Mouse (Mus musculus): Measurements from ENCODE around the gene Il12rb2. TPM values are rescaled to one million over a fixed set of nuclear protein-coding genes. Genes with fewer than 3 reads are reported as not detected.

The Il12rb2 gene
- polyA plus RNA-seq, 1 experiment: 0.20 TPM

DNA sequence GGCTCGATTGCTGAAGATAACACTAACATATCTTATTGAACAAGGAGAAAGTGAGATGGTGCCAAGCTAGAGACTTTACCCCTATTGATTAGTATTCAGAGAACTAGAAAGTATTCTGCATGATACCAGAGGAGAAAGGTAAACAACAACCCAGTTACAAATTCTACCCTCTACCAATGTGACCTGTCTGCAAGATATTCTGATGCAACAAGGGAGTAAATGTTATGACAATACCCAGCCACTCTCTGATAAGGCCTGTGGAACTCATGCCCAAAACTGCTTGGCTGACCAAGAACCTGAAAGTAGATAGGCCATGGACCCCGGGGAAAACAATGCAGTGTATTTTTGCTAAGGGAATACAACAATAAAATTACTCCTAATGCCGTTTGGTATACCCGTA is 10.2 kb downstream of the Il12rb2 start:
- H3K4me1 ChIP-seq (ENCODE audit: control insufficient read depth, insufficient read depth, low read length): no peaks in the 10 kb centered on the region
- WGBS: 90% methylated on average over 4 of the region's 4 CpGs
- no peaks in the 10 kb centered on the region for H3K27me3 ChIP-seq (replicated peaks; ENCODE audit: control insufficient read depth, insufficient read depth, low read length)
- no peak for DNase-seq
- H3K36me3 ChIP-seq (ENCODE audit: control insufficient read depth, insufficient read depth, low read length): no peaks in the 10 kb centered on the region
- no peak overlapping the region for H3K27ac ChIP-seq (ENCODE audit: insufficient read depth, low read depth, low read length)
- TF ChIP-seq CTCF (conservative IDR thresholded peaks at IDR 0.05; ENCODE audit: insufficient read depth, insufficient read length, low read depth, low read length) (no peak), POLR2A (IDR thresholded peaks at IDR 0.05; ENCODE audit: low read depth, low read length) (no peak)
- H3K4me3 ChIP-seq (ENCODE audit: insufficient read depth, low read depth, low read length): no peak overlapping the region

DNA sequence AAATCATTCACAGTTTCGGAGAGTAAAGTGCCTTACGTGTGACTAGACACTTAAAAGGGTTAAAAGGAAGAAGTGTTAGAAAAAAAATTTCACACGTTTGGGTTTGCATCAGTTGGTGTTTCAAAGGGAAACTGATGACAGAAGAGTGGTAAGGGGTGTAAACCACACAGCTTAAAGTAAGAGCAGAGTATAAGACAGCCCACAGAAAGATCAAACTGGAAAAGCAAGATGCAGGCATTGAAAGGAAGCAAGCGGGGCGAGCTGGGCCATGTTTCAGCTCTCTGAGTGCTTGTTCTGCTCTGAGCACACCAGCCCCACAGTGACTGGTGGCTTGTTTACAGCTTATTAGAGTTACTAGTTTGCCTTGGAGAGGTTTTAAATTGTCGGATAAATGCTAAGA is 27.9 kb downstream of the Il12rb2 start:
- TF ChIP-seq POLR2A (IDR thresholded peaks at IDR 0.05; ENCODE audit: low read depth, low read length): no peak
- no peaks in the 10 kb centered on the region for H3K4me1 ChIP-seq (ENCODE audit: control insufficient read depth, insufficient read depth, low read length)
- H3K4me3 ChIP-seq (ENCODE audit: insufficient read depth, low read depth, low read length): no peak overlapping the region
- WGBS: 55% methylated on average over 6 of the region's 6 CpGs
- DNase-seq: no peak
- H3K27ac ChIP-seq (ENCODE audit: insufficient read depth, low read depth, low read length): no peak overlapping the region
- H3K27me3 ChIP-seq (replicated peaks; ENCODE audit: control insufficient read depth, insufficient read depth, low read length): no peaks in the 10 kb centered on the region
- H3K36me3 ChIP-seq (ENCODE audit: control insufficient read depth, insufficient read depth, low read length): no peaks in the 10 kb centered on the region

DNA sequence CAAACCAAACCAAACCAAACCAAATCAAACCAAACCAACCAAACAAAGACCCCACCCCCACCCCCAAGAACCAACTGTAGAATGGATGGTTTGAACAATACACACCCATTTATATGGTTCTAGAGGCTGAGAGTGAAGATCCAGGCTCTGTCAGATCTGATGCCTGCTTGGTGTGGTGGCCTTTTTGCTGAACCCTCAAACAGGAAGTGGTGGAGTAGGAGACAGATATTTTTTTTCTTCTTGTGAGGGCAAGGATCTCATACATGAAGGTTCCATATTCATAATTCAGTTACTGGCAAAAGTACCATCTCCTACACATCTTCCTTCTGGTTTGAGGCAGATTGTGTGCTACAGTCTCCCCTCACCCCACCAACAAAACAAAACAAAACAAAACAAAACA is 36.5 kb downstream of the Il12rb2 start:
- no peak for DNase-seq
- Histone ChIP-seq H3K27ac (ENCODE audit: insufficient read depth, low read depth, low read length) (no peak overlapping the region), H3K4me3 (ENCODE audit: insufficient read depth, low read depth, low read length) (no peak overlapping the region), H3K36me3 (ENCODE audit: control insufficient read depth, insufficient read depth, low read length) (no peaks in the 10 kb centered on the region), H3K27me3 (replicated peaks; ENCODE audit: control insufficient read depth, insufficient read depth, low read length) (no peaks in the 10 kb centered on the region), H3K4me1 (ENCODE audit: control insufficient read depth, insufficient read depth, low read length) (no peaks in the 10 kb centered on the region)
- no peak for TF ChIP-seq CTCF (conservative IDR thresholded peaks at IDR 0.05; ENCODE audit: insufficient read depth, insufficient read length, low read depth, low read length)
- no peak for TF ChIP-seq POLR2A (IDR thresholded peaks at IDR 0.05; ENCODE audit: low read depth, low read length)

DNA sequence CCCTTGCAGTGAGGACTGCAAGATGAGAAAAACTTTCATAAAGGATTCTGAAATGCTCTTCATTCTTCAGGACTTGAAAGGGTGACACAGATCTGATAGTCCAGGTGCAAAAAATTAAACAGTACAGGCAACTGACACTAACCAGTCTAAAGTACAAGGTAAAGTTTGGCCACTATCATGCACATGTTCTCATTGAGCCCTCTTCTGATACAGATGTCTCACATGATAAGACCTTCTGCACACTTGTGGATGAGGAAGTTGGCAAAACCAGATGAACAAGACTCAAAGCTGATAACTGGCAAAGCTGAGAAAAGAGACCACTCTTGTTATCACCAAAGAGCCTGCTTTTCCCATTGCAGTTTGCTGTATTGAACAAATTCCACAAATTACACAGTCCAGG is 38.0 kb downstream of the Il12rb2 start:
- no peaks in the 10 kb centered on the region for H3K27me3 ChIP-seq (replicated peaks; ENCODE audit: control insufficient read depth, insufficient read depth, low read length)
- H3K36me3 ChIP-seq (ENCODE audit: control insufficient read depth, insufficient read depth, low read length): no peaks in the 10 kb centered on the region
- H3K27ac ChIP-seq (ENCODE audit: insufficient read depth, low read depth, low read length): no peak overlapping the region
- no peak for DNase-seq
- TF ChIP-seq CTCF (conservative IDR thresholded peaks at IDR 0.05; ENCODE audit: insufficient read depth, insufficient read length, low read depth, low read length) (no peak), POLR2A (IDR thresholded peaks at IDR 0.05; ENCODE audit: low read depth, low read length) (no peak)
- H3K4me3 ChIP-seq (ENCODE audit: insufficient read depth, low read depth, low read length): no peak overlapping the region
- no peaks in the 10 kb centered on the region for H3K4me1 ChIP-seq (ENCODE audit: control insufficient read depth, insufficient read depth, low read length)

DNA sequence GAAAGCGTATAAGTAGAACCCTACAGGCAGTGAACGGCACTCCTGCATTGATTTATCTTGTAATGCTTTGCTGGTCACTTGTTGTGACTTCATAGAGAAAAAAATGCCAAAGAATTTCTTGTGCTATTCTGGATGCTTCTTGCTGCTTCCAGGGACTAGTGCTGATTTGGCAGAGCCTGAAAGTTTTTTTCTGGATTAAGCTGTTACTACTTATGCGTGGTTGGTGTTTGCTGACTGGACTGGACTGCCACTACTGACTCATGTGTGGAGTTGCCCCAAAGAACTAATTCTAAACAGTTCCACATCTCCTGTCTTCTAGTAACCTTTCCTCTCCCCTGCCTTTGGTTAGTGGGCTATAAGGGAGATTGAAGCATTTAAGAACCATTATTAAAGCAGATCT is 52.2 kb downstream of the Il12rb2 start:
- WGBS: 51% methylated on average over 3 of the region's 3 CpGs
- Histone ChIP-seq H3K27me3 (replicated peaks; ENCODE audit: control insufficient read depth, insufficient read depth, low read length) (no peaks in the 10 kb centered on the region), H3K27ac (ENCODE audit: insufficient read depth, low read depth, low read length) (no peak overlapping the region), H3K36me3 (ENCODE audit: control insufficient read depth, insufficient read depth, low read length) (no peaks in the 10 kb centered on the region), H3K4me1 (ENCODE audit: control insufficient read depth, insufficient read depth, low read length) (no peaks in the 10 kb centered on the region), H3K4me3 (ENCODE audit: insufficient read depth, low read depth, low read length) (no peak overlapping the region)
- TF ChIP-seq POLR2A (IDR thresholded peaks at IDR 0.05; ENCODE audit: low read depth, low read length) (no peak), CTCF (conservative IDR thresholded peaks at IDR 0.05; ENCODE audit: insufficient read depth, insufficient read length, low read depth, low read length) (no peak)
- DNase-seq: peak; percentile 5

DNA sequence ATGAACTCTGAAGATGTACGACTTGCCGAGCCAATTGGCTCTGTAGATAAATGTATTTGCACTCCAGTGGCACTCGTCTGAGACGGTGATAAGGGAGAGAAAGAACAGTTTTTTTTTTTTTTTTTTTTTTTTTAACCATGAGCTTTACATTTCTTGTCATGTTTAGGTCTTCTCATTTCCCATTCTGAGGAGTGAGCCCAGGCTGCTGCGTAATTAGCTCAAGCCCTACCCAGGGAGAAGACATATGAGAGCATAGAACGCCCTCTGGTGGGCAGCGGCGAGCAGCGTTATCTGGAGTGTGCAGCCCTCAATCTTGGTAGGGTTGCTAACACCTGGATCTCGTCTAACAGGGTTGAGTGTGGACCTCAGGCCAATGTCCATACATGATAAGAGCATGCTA is 57.5 kb downstream of the Il12rb2 start:
- DNase-seq: peak; percentile 66

DNA sequence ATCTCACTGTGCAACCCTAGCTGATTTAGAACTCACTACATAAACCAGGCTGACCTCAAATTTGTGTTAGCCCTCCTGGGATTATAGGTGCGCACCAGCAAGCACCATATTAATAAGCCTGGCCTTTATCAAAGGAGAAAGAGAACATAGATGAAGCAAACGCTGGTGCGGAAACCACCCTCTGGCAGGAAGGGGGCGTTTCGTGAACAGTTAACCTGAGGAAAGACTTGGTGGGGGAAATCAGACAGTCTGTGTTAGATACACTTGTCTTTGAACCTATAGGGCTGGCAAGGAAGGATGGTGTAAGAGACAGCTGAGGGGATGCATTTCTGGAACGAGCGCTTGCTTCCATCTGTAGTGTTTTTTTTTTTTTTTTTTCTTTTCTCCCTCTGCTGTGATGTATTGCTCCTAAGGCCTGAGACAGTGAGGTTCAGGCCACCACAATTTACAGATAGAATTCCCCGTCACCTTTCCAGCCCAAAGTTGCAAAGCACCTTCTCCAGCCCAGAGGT is 58.1 kb downstream of the Il12rb2 start:
- no peaks in the 10 kb centered on the region; the same call in 1 of the 2 replicates for H3K4me1 ChIP-seq (ENCODE audit: control insufficient read depth, insufficient read depth, low read length)
- no peaks in the 10 kb centered on the region for H3K27me3 ChIP-seq (replicated peaks; ENCODE audit: control insufficient read depth, insufficient read depth, low read length)
- 84% methylated on average over 8 of the region's 8 CpGs for WGBS
- H3K4me3 ChIP-seq (ENCODE audit: insufficient read depth, low read depth, low read length): no peak overlapping the region
- no peak for DNase-seq
- TF ChIP-seq CTCF (conservative IDR thresholded peaks at IDR 0.05; ENCODE audit: insufficient read depth, insufficient read length, low read depth, low read length) (no peak), POLR2A (IDR thresholded peaks at IDR 0.05; ENCODE audit: low read depth, low read length) (no peak)
- H3K27ac ChIP-seq (ENCODE audit: insufficient read depth, low read depth, low read length): no peak overlapping the region
- no peaks in the 10 kb centered on the region for H3K36me3 ChIP-seq (ENCODE audit: control insufficient read depth, insufficient read depth, low read length)

More for the DNA sequence above, 57.5 kb downstream of the Il12rb2 start:
- no peak overlapping the region for H3K27ac ChIP-seq (ENCODE audit: insufficient read depth, low read depth, low read length)
- H3K27me3 ChIP-seq (replicated peaks; ENCODE audit: control insufficient read depth, insufficient read depth, low read length): no peaks in the 10 kb centered on the region
- TF ChIP-seq POLR2A (IDR thresholded peaks at IDR 0.05; ENCODE audit: low read depth, low read length) (no peak), CTCF (conservative IDR thresholded peaks at IDR 0.05; ENCODE audit: insufficient read depth, insufficient read length, low read depth, low read length) (peak; percentile 88)
- H3K4me1 ChIP-seq (ENCODE audit: control insufficient read depth, insufficient read depth, low read length): no peaks in the 10 kb centered on the region; the same call in 1 of the 2 replicates
- H3K36me3 ChIP-seq (ENCODE audit: control insufficient read depth, insufficient read depth, low read length): no peaks in the 10 kb centered on the region
- 29% methylated on average over 10 of the region's 10 CpGs for WGBS
- no peak overlapping the region for H3K4me3 ChIP-seq (ENCODE audit: insufficient read depth, low read depth, low read length)

DNA sequence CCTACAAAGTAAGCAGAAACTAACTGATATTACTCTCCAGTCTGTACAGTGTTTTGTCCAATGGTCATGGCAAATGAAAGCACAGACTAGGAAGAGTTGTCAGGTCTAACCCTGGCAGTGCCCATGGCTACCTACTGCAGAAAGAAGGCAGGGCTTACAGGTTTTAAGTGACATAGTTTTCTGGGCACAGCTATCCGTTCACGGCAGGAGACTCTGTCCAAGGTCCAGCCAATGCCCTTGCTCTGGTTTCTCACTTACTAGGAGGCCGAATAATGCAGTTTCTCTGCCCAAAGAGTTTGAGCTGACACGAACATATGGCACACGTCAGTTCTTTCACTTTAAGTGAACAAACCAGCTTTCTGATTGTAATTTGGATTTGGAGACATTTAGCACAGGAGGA is 58.9 kb downstream of the Il12rb2 start:
- no peaks in the 10 kb centered on the region for H3K27me3 ChIP-seq (replicated peaks; ENCODE audit: control insufficient read depth, insufficient read depth, low read length)
- H3K36me3 ChIP-seq (ENCODE audit: control insufficient read depth, insufficient read depth, low read length): no peaks in the 10 kb centered on the region
- peak; percentile 52 for DNase-seq
- 39% methylated on average over 5 of the region's 5 CpGs for WGBS
- H3K4me1 ChIP-seq (ENCODE audit: control insufficient read depth, insufficient read depth, low read length): no peaks in the 10 kb centered on the region; the same call in 1 of the 2 replicates
- no peak overlapping the region for H3K4me3 ChIP-seq (ENCODE audit: insufficient read depth, low read depth, low read length)
- no peak for TF ChIP-seq POLR2A (IDR thresholded peaks at IDR 0.05; ENCODE audit: low read depth, low read length)
- TF ChIP-seq CTCF (conservative IDR thresholded peaks at IDR 0.05; ENCODE audit: insufficient read depth, insufficient read length, low read depth, low read length): no peak
- no peak overlapping the region for H3K27ac ChIP-seq (ENCODE audit: insufficient read depth, low read depth, low read length)
